Mouse (Mus musculus) G1E-ER4 (cell line): Measurements from ENCODE around the gene Cachd1. TPM values are rescaled to one million over a fixed set of nuclear protein-coding genes. Genes with fewer than 3 reads are reported as not detected.

Experiments used
- GATA1 ChIP-seq: IDR thresholded peaks from one replicate; pipeline ENCODE4 v1.8.0; 2012; ENCODE audit warnings: low read length, inconsistent platforms
- polyA plus RNA-seq: library from polyadenylated mRNA; stranded (reverse); fragments of >175 nt; gene quantifications from 2 replicates; pipeline ENCODE4 v1.2.3, GENCODE M21; 2012

Cachd1 gene
- polyA plus RNA-seq, 1 experiment, result 20.0 TPM

- TF ChIP-seq GATA1, result no peak
Observed at GRCm38 (mm10) chr4:101076425-101076824, 299.9 kb downstream of the Cachd1 start.

Other genes starting within 250 kb of the Cachd1 start
- gene Gm10577, start 244.0 kb downstream of the Cachd1 start, polyA plus RNA-seq, result not detected in 2 replicates